Mouse (Mus musculus) B cell, adult 2 months (primary cell): ENCODE results near the gene Smarcc1.
"Not testable (repeated sequence)": the region's sequence is repeated elsewhere in the genome, so short reads cannot be mapped to it uniquely, and the experiment has no call there.

Experiments
- DNase-seq, 2 experiments: peaks; one replicate each; pipeline ENCODE4 v3.0.0; 2022

The Smarcc1 gene

GRCm38 (mm10) chr9:110132201-110132605, 14.7 kb downstream of the Smarcc1 start:
- DNase-seq, result peak in 1 of 2 experiments; percentile 63

DNA sequence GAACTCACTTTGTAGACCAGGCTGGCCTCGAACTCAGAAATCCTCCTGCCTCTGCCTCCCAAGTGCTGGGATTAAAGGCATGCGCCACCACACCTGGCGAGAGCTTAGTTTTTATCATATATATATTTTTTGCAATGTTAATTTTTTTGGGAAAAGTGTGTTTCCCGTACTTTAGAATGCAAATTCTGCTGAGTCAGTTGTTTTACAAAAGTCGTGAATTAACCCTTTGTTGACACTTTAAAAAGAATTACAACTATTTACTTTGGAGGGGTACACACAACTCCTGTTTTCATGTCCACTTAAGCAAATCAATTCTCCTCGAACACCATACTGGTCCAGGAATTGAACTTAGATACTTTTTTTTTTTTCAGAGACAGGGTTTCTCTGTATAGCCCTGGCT, 15.4 kb downstream of the Smarcc1 start:
- DNase-seq, result no peak

GRCm38 (mm10) chr9:110134176-110134575, 16.7 kb downstream of the Smarcc1 start:
- no peak for DNase-seq

DNA sequence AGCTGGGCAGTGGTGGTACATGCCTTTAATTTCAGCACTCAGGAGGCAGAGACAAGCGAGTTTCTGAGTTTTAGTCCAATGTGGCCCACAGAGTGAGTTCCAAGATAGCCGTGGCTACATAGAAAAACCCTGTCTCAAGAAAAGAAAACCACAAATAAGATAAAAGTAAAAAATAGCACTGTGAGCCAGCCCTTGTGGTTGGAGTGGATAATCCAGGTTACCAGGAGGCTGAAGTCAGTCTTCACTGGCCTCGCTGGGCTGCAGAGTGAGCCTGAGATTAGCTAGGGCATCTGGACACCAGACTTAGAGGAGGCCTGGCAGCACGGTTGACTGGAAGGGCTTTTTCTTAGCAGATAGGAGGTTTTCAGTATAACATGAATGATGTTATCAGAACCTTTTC, 21.6 kb downstream of the Smarcc1 start:
- DNase-seq, result no peak

GRCm38 (mm10) chr9:110142097-110142496, 24.6 kb downstream of the Smarcc1 start:
- no peak for DNase-seq

- DNase-seq, result no peak
Observed at GRCm38 (mm10) chr9:110148598-110148997, 31.1 kb downstream of the Smarcc1 start.

- DNase-seq, result no peak
Observed at GRCm38 (mm10) chr9:110159036-110159435, 41.5 kb downstream of the Smarcc1 start.

DNA sequence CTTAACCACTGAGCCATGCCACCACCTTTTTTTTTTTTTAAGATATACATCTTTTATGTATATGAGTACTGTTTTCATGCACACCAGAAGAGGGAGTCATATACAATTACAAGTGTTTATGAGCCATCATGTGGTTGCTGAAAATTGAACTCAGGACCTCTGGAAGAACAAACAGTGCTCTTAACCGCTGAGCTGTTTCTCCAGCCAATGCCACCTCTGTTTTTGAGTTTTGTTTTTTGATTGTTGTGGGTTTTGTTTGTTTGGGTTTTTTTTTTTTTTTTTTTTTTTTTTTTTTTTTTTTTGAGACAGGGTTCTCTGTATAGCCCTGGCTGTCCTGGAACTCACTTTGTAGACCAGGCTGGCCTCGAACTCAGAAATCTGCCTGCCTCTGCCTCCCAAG, 43.0 kb downstream of the Smarcc1 start:
- DNase-seq, result not testable (repeated sequence)

- no peak for DNase-seq
Observed at GRCm38 (mm10) chr9:110162441-110162840, 44.9 kb downstream of the Smarcc1 start.

DNA sequence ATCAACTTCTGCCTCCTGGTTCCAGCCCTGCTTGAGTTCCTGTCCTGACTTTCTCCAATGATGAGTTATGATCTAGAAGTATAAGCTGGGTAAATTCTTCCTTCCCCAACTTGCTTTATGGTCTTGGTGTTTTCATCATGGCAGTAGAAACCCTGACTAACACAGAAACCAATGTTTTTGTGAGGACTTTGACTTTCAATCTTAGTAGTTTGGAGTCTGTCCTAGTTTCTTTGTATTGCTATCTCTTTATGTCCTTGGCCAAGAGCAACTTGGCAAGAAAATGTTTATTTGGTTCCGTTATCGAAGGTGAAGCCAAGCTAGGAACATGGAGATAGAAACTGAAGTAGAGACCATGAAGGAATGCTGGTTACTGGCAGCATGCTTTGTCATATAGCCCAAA, 45.6 kb downstream of the Smarcc1 start:
- DNase-seq, result no peak

DNA sequence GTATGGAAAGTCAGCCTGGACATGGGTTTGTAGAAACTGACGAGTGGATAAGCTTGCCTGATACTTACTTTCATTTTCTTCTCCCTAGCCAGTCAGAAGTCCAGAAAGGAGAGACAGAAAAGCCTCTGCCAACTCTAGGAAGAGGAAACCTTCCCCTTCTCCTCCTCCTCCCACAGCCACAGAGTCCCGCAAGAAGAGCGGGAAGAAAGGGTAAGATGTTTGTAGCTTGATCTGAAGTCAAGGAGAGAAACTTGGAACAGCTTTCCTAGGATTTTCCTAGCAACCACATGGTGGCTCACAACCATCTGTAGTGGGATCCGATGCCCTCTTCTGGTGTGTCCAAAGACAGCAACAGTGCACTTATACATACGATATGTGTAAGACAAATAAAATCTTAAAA, 53.4 kb downstream of the Smarcc1 start:
- DNase-seq, result no peak

GRCm38 (mm10) chr9:110199870-110200269, 82.4 kb downstream of the Smarcc1 start:
- no peak for DNase-seq

DNA sequence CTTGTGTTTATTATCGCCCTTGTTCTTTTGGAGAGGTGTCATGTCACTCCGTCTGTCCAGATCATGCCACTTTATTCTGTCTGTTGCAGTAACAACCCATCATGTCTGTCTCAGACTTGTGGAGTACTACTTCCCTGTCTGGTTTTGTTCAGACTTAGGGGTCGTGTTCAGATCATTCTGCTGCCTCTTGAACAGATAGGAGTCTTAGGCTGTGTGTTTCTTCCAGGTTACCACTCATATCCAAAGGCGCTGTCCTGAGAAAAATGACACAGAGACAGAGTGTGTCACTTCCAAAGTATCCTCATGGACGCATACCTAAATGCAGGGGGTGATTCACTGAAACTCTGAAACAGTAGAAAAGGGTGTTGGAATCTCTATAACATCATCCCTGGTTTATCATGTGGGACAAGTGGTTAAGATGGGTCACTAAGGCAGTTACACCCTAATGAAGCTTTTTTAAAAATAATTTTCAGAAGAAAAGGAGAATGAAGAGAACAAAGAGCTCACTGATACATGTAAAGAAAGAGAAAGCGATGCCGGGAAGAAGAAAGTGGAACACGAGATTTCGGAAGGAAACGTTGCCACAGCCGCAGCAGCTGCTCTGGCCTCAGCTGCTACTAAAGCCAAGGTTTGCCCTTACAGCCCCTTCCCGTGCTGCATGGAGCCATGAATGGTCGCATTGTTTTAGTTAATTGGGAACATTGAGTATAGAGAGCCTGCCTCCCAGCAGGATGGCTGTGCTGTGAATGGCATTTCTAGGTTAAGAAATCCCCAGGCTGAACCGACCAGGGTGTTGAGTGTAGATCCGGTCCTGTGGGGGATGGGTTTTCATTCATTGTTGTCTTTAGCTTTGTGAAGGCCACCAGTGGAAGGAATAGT, 88.3 kb downstream of the Smarcc1 start:
- no peak for DNase-seq

GRCm38 (mm10) chr9:110206437-110206836, 88.9 kb downstream of the Smarcc1 start:
- no peak for DNase-seq

DNA sequence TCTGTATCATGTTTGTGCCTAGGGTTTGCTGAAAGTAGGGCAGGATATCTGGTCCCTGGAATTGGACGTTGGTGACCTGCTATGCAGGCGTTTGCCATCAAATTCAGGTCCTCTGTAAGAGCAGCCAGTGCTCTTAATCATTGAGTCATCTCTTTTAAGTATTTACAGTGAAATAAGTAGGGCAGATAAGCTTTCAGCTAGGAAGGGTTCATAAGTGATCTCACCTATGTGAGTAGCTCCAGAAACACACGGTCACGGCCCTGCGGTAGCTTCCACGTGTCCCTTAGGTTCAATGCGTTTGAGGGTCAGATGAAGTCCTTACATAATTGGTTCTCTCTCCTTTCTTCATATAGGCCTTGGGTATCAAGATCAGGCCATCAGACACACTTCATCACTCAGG, 90.8 kb downstream of the Smarcc1 start:
- no peak for DNase-seq

DNA sequence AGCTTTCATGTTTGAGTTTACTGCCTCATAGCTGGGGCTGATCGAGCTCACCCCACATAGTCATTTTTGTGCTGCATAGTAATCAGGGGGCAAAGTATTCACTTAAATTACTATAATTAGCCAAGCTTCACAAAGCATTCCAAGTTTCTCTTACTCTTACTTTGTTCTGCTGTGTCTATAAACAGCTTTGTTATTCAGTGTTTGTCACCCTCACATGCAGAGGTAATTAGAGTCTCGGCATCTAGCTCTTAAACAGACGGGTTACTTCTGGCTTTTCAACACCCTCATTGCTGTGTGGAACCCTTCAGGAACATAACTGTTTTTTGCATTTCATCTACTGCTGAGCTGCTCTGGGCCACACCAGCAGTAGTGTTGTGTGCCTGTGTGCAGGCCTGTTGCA, 91.5 kb downstream of the Smarcc1 start:
- no peak for DNase-seq

DNA sequence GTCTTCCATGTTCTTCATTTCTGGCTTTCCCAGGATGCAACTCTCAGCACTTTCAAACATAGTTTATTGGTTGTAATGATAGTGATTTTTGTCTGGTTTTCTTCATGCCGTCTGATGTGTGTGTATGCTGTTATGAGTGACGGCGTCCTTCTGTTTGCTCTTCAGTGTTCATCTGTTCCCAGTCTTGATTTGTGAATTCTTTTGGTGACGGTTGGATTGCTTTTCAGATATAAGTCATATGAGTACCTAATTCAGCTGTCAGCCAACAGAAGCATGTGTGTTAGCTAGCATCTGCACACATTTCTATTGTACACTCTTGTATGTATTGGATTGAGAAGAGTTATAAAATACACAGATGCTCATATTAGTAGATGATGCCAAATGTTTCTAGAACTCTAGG, 106.8 kb downstream of the Smarcc1 start:
- no peak for DNase-seq

- no peak for DNase-seq
Observed at GRCm38 (mm10) chr9:110226191-110226590, 108.7 kb downstream of the Smarcc1 start.

- DNase-seq, result no peak
Observed at GRCm38 (mm10) chr9:110228671-110229070, 111.2 kb downstream of the Smarcc1 start.

DNA sequence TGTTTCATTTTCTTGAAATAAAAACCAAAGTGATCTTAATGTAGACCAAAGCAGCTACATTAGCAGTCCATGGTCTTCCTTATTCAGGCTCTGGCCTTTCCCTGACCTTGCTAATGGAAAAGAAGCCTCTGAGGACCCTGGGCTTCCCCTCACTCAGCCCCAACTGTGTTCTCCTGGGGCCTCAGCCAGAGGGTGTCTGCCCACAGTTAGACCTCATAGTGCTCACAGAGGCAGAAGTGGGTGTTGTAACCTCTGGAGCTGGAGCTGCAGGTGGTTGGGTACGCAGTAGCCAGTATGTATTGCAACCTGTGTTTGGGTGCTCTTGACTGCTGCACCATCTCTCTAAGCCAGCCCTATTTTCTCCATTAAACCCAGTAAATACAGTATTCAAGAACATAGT, 111.6 kb downstream of the Smarcc1 start:
- no peak for DNase-seq

GRCm38 (mm10) chr9:110229566-110230248, 112.2 kb downstream of the Smarcc1 start:
- no peak for DNase-seq

DNA sequence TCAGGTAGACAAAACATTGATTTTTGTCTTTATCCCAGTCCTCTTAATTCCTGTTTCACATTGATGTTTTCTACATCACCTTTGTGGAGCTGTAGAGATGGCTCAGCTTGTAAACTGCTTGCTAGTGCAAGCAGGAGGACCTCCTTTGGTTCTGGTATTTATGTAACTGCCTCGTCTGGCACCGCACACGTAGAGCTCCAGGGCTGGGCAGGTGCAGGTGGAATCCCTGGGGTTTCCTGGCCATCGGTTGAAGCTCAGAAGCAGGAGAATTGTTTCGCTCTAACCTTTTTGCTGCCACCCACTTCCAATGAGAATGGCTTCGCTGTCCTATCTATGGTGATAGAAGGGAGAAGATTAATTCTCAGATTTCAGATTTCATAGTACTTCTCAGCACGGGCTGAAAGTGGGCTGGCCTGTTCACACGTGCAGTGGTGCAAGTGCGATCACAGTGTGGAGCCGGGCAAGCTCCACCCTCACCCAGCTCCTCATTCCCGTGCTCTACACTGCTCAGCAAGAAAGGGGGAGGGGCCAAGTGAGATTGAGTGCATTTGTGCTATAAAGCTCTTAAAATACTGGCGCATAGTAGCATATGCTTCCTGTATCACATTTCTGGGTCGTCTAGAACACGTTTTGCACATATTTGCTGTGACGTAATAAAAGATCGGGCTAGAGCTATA, 113.0 kb downstream of the Smarcc1 start:
- no peak for DNase-seq

GRCm38 (mm10) chr9:110234962-110235361, 117.5 kb downstream of the Smarcc1 start:
- DNase-seq, result no peak
